Mouse (Mus musculus) small intestine, adult 2 months (tissue): ENCODE data around the gene Hist1h1b. TPM values are rescaled to one million over a fixed set of nuclear protein-coding genes. Genes with fewer than 3 reads are reported as not detected.
"Not testable (repeated sequence)": the region's sequence is repeated elsewhere in the genome, so short reads cannot be mapped to it uniquely, and the experiment has no call there.

Experiments used
- H3K27ac ChIP-seq: fragments of 200-500 bp; 2 replicates; pipeline ENCODE4 v1.5.1; 2012; ENCODE audit warnings: low read depth, low read length, control low read depth, inconsistent platforms; ENCODE audit not compliant: insufficient read depth
- H3K27me3 ChIP-seq: fragments of 200-500 bp; 2 replicates; pipeline ENCODE4 v1.6.1; 2012; ENCODE audit warnings: mild to moderate bottlenecking, moderate library complexity, low read length, inconsistent platforms; ENCODE audit not compliant: control insufficient read depth, insufficient read depth
- H3K36me3 ChIP-seq: fragments of 200-500 bp; 2 replicates; pipeline ENCODE4 v1.6.1; 2012; ENCODE audit warnings: mild to moderate bottlenecking, low read length, control low read depth, inconsistent platforms; ENCODE audit not compliant: control insufficient read depth, insufficient read depth
- H3K4me1 ChIP-seq: fragments of 200-500 bp; 2 replicates; pipeline ENCODE4 v1.6.1; 2012; ENCODE audit warnings: low read length, inconsistent platforms, mixed read lengths; ENCODE audit not compliant: control insufficient read depth, insufficient read depth, insufficient read length
- H3K4me3 ChIP-seq: fragments of 200-500 bp; 2 replicates; pipeline ENCODE4 v1.5.1; 2012; ENCODE audit warnings: low read depth, mild to moderate bottlenecking, control low read depth, inconsistent platforms, low read length, moderate library complexity
- CTCF ChIP-seq: fragments of 200-500 bp; IDR thresholded peaks from 2 replicates; pipeline ENCODE4 v1.5.1; 2012; ENCODE audit warnings: low read depth, mild to moderate bottlenecking, control low read depth, inconsistent platforms, low read length, moderate library complexity, mixed read lengths; ENCODE audit not compliant: insufficient replicate concordance, insufficient read length; ENCODE audit errors: extremely low read depth
- POLR2A ChIP-seq: fragments of 200-500 bp; IDR thresholded peaks from 2 replicates; pipeline ENCODE4 v1.6.1; 2012; ENCODE audit warnings: low read depth, mild to moderate bottlenecking, control low read depth, inconsistent platforms, low read length, moderate library complexity
- WGBS: fragments of 180-500 bp; shearing (Covaris S2); methylation state at CpG from one replicate; pipeline ENCODE4 v1.1.7; 2018; 5-methylcytosine and 5-hydroxymethylcytosine counted together
- polyA plus RNA-seq: library from polyadenylated mRNA; depleted of rRNA; stranded (reverse); fragments of >200 nt; gene quantifications from 2 replicates; pipeline ENCODE4 v1.2.3, GENCODE M21; 2012; rRNA removed

The Hist1h1b gene
- polyA plus RNA-seq = 2.0 and 2.6 TPM in 2 replicates

GRCm38 (mm10) chr13:21779767-21780731 lies at the start of gene Hist1h1b:
Gene Hist1h1b (minus strand): TSS chr13:21780625.
- TF ChIP-seq CTCF (no peak), POLR2A (no peak; the same call in none of the 2 replicates)
- H3K27ac ChIP-seq = peak within 1 kb of the TSS; percentile 71
- WGBS = under 1% methylated on average over 44 of the region's 44 CpGs
- H3K27me3 ChIP-seq = no peaks in the 10 kb centered on the region
- peak within 1 kb of the TSS; percentile 67 for H3K4me3 ChIP-seq
- H3K36me3 ChIP-seq = no peaks in the 10 kb centered on the region
- H3K4me1 ChIP-seq = peaks cover 2% of the 10 kb centered on the region; the same call in 1 of the 2 replicates

- Histone ChIP-seq H3K4me1 (peaks cover 9% of the 10 kb centered on the region; the same call in 1 of the 2 replicates), H3K27ac (no peak overlapping the region), H3K27me3 (no peaks in the 10 kb centered on the region), H3K4me3 (no peak overlapping the region), H3K36me3 (no peaks in the 10 kb centered on the region)
- WGBS = 27% methylated on average over 3 of the region's 3 CpGs
- no peak for TF ChIP-seq POLR2A
- no peak for TF ChIP-seq CTCF
Observed at GRCm38 (mm10) chr13:21828511-21828910, 48.1 kb upstream of the Hist1h1b start.

- H3K36me3 ChIP-seq = not testable (repeated sequence)
Observed at GRCm38 (mm10) chr13:21820082-21820890, 39.9 kb upstream of the Hist1h1b start.

GRCm38 (mm10) chr13:21812092-21812491 lies 31.7 kb upstream of the Hist1h1b start:
- WGBS = under 1% methylated on average over 14 of the region's 14 CpGs
- H3K4me1 ChIP-seq, H3K27me3 ChIP-seq, H3K36me3 ChIP-seq: not testable (repeated sequence)
- Histone ChIP-seq H3K4me3 (peak overlapping the region; percentile 46), H3K27ac (peak overlapping the region; percentile 62; the same call in 1 of the 2 replicates)

More at GRCm38 (mm10) chr13:21820082-21820890, 39.9 kb upstream of the Hist1h1b start:
- not testable (repeated sequence) for H3K27ac ChIP-seq, H3K4me3 ChIP-seq, H3K27me3 ChIP-seq, H3K4me1 ChIP-seq
- WGBS = 60% methylated on average over 7 of the region's 16 CpGs

- H3K27me3 ChIP-seq, H3K36me3 ChIP-seq, H3K4me1 ChIP-seq: not testable (repeated sequence)
- H3K27ac ChIP-seq = peak within 1 kb of the TSS; percentile 62; the same call in 1 of the 2 replicates
- H3K4me3 ChIP-seq = peak within 1 kb of the TSS; percentile 46
- WGBS = no CpG with 5 or more reads among the region's 24 CpGs
Observed at GRCm38 (mm10) chr13:21811539-21811938, 31.1 kb upstream of the Hist1h1b start, which contains the start of gene Hist1h4m. Gene Hist1h4m (plus strand): TSS chr13:21811746.

- H3K4me3 ChIP-seq, H3K4me1 ChIP-seq, H3K27me3 ChIP-seq, H3K27ac ChIP-seq, H3K36me3 ChIP-seq: not testable (repeated sequence)
- no CpG with 5 or more reads among the region's 8 CpGs for WGBS
Observed at GRCm38 (mm10) chr13:21811074-21811473, 30.6 kb upstream of the Hist1h1b start.

GRCm38 (mm10) chr13:21810073-21810472 lies 29.6 kb upstream of the Hist1h1b start, which contains the start of the genes Hist1h2bq and Hist1h2ao:
Gene Hist1h2bq (minus strand): TSS chr13:21810197.
Gene Hist1h2ao (plus strand): TSS chr13:21810465.
- no CpG with 5 or more reads among the region's 23 CpGs for WGBS
- not testable (repeated sequence) for H3K27me3 ChIP-seq, H3K27ac ChIP-seq, H3K36me3 ChIP-seq, H3K4me3 ChIP-seq, H3K4me1 ChIP-seq

- not testable (repeated sequence) for H3K27me3 ChIP-seq, H3K36me3 ChIP-seq, H3K27ac ChIP-seq, H3K4me3 ChIP-seq, H3K4me1 ChIP-seq
- no CpG with 5 or more reads among the region's 4 CpGs for WGBS
Observed at GRCm38 (mm10) chr13:21803058-21803457, 22.6 kb upstream of the Hist1h1b start.

GRCm38 (mm10) chr13:21797163-21797562 lies 16.7 kb upstream of the Hist1h1b start:
- H3K27me3 ChIP-seq, H3K27ac ChIP-seq, H3K4me1 ChIP-seq, H3K36me3 ChIP-seq, H3K4me3 ChIP-seq: not testable (repeated sequence)
